Mouse (Mus musculus) stomach, embryonic 16.5 days (tissue): ENCODE results near the gene Morc1. TPM values are rescaled to one million over a fixed set of nuclear protein-coding genes. Genes with fewer than 3 reads are reported as not detected.

Experiments used
- ATAC-seq: fragments of 200-750 bp; cut with Nextera tagmentation; 2 replicates; pipeline ENCODE4 v1.8.0; 2017; ENCODE audit warnings: moderate number of reproducible peaks, moderate TSS enrichment; ENCODE audit not compliant: insufficient read depth, low FRiP score
- H3K27ac ChIP-seq: fragments of 300-500 bp; sonication (generic); 2 replicates; pipeline ENCODE4 v1.5.1; 2014; ENCODE audit warnings: low read length
- H3K27me3 ChIP-seq: fragments of 300-500 bp; sonication (generic); 2 replicates; pipeline ENCODE4 v1.6.1; 2014; ENCODE audit warnings: low read length, control low read depth, mixed read lengths; ENCODE audit not compliant: control insufficient read depth, insufficient read depth
- H3K36me3 ChIP-seq: fragments of 300-500 bp; sonication (generic); 2 replicates; pipeline ENCODE4 v1.6.1; 2014; ENCODE audit warnings: low read length; ENCODE audit not compliant: control insufficient read depth, insufficient read depth
- H3K4me1 ChIP-seq: fragments of 300-500 bp; sonication (generic); 2 replicates; pipeline ENCODE4 v1.6.1; 2014; ENCODE audit warnings: low read length, control low read depth, mixed read lengths; ENCODE audit not compliant: control insufficient read depth, insufficient read depth
- H3K4me2 ChIP-seq: fragments of 300-500 bp; sonication (generic); 2 replicates; pipeline ENCODE4 v1.6.1; 2014; ENCODE audit warnings: low read depth, low read length, mixed read lengths
- H3K4me3 ChIP-seq: fragments of 300-500 bp; sonication (generic); replicated peaks from 2 replicates; pipeline ENCODE4 v1.5.1; 2014; ENCODE audit warnings: mild to moderate bottlenecking, low read length
- H3K9ac ChIP-seq: fragments of 300-500 bp; sonication (generic); 2 replicates; pipeline ENCODE4 v1.6.1; 2014; ENCODE audit warnings: low read length
- H3K9me3 ChIP-seq: fragments of 300-500 bp; sonication (generic); replicated peaks from 2 replicates; pipeline ENCODE4 v1.6.1; 2016; ENCODE audit warnings: low read length, control low read depth; ENCODE audit not compliant: control insufficient read depth
- WGBS: fragments of 180-500 bp; shearing (Covaris S2); extraction: QIAGEN DNeasy Blood & Tissue Kit; methylation state at CpG from one replicate; pipeline ENCODE4 v1.1.7; 2014; 5-methylcytosine and 5-hydroxymethylcytosine counted together
- polyA plus RNA-seq: library from polyadenylated mRNA; unstranded; fragments of >200 nt; fragmentation: Nextera tagmentation; extraction: Ambion mirVana; gene quantifications from 2 replicates; pipeline ENCODE4 v1.2.1, GENCODE M21; 2015

The Morc1 gene
- polyA plus RNA-seq, 1 experiment from 2014 or later: 0.04 TPM

GRCm38 (mm10) chr16:48446161-48446925 lies 15.3 kb downstream of the Morc1 start:
- no peak overlapping the region for H3K4me2 ChIP-seq
- H3K27me3 ChIP-seq: no peaks in the 10 kb centered on the region
- H3K9ac ChIP-seq: no peak overlapping the region
- no peak overlapping the region for H3K4me3 ChIP-seq
- WGBS: 66% methylated on average over 8 of the region's 8 CpGs
- H3K36me3 ChIP-seq: no peaks in the 10 kb centered on the region
- H3K27ac ChIP-seq: no peak overlapping the region
- H3K9me3 ChIP-seq: no peaks in the 10 kb centered on the region
- ATAC-seq: no peak
- no peaks in the 10 kb centered on the region for H3K4me1 ChIP-seq

- Histone ChIP-seq H3K9me3 (no peaks in the 10 kb centered on the region), H3K27ac (no peak overlapping the region), H3K9ac (no peak overlapping the region), H3K4me3 (no peak overlapping the region), H3K27me3 (no peaks in the 10 kb centered on the region), H3K36me3 (no peaks in the 10 kb centered on the region), H3K4me2 (no peak overlapping the region), H3K4me1 (no peaks in the 10 kb centered on the region)
- no peak for ATAC-seq
- WGBS: 43% methylated on average over 3 of the region's 3 CpGs
Measured at GRCm38 (mm10) chr16:48453264-48453663, 22.2 kb downstream of the Morc1 start.

- ATAC-seq: no peak
- no peak overlapping the region for H3K27ac ChIP-seq
- no peaks in the 10 kb centered on the region for H3K27me3 ChIP-seq
- 84% methylated on average over 10 of the region's 10 CpGs for WGBS
- no peak overlapping the region for H3K9ac ChIP-seq
- H3K36me3 ChIP-seq: no peaks in the 10 kb centered on the region
- H3K4me2 ChIP-seq: no peak overlapping the region
- H3K4me3 ChIP-seq: no peak overlapping the region
- H3K9me3 ChIP-seq: no peaks in the 10 kb centered on the region
- H3K4me1 ChIP-seq: no peaks in the 10 kb centered on the region
Measured at GRCm38 (mm10) chr16:48473396-48473795, 42.4 kb downstream of the Morc1 start.

GRCm38 (mm10) chr16:48474896-48475802 lies 44.1 kb downstream of the Morc1 start:
- Histone ChIP-seq H3K9me3 (no peaks in the 10 kb centered on the region), H3K36me3 (no peaks in the 10 kb centered on the region), H3K4me1 (0 out of 2 replicates have a peak, but pooled peaks cover 3% of the 10 kb centered on the region), H3K4me2 (no peak overlapping the region), H3K27ac (no peak overlapping the region), H3K9ac (no peak overlapping the region), H3K27me3 (no peaks in the 10 kb centered on the region), H3K4me3 (no peak overlapping the region)
- ATAC-seq: no peak
- WGBS: 34% methylated on average over 4 of the region's 4 CpGs

GRCm38 (mm10) chr16:48479266-48479848 lies 48.3 kb downstream of the Morc1 start:
- H3K4me2 ChIP-seq: peak overlapping the region; percentile 33

GRCm38 (mm10) chr16:48516776-48517499 lies 85.9 kb downstream of the Morc1 start:
- Histone ChIP-seq H3K4me1 (no peaks in the 10 kb centered on the region), H3K4me2 (no peak overlapping the region), H3K4me3 (no peak overlapping the region), H3K9me3 (no peaks in the 10 kb centered on the region), H3K27ac (no peak overlapping the region), H3K36me3 (no peaks in the 10 kb centered on the region), H3K27me3 (no peaks in the 10 kb centered on the region), H3K9ac (no peak overlapping the region)
- 77% methylated on average over 5 of the region's 5 CpGs for WGBS
- ATAC-seq: no peak

More at GRCm38 (mm10) chr16:48479266-48479848, 48.3 kb downstream of the Morc1 start:
- H3K27ac ChIP-seq: no peak overlapping the region; the same call in 1 of the 2 replicates
- 0 out of 2 replicates have a peak, but pooled peaks cover 3% of the 10 kb centered on the region for H3K4me1 ChIP-seq
- no peak overlapping the region for H3K9ac ChIP-seq
- H3K27me3 ChIP-seq: no peaks in the 10 kb centered on the region
- WGBS: 52% methylated on average over 8 of the region's 8 CpGs
- ATAC-seq: peak; percentile 85
- H3K9me3 ChIP-seq: no peaks in the 10 kb centered on the region; the same call in 1 of the 2 replicates
- H3K4me3 ChIP-seq: no peak overlapping the region
- no peaks in the 10 kb centered on the region for H3K36me3 ChIP-seq

GRCm38 (mm10) chr16:48519569-48519968 lies 88.5 kb downstream of the Morc1 start:
- H3K27ac ChIP-seq: no peak overlapping the region
- no peak for ATAC-seq
- no peak overlapping the region for H3K4me3 ChIP-seq
- no peaks in the 10 kb centered on the region for H3K4me1 ChIP-seq
- H3K36me3 ChIP-seq: no peaks in the 10 kb centered on the region
- H3K27me3 ChIP-seq: no peaks in the 10 kb centered on the region
- H3K4me2 ChIP-seq: no peak overlapping the region
- no peak overlapping the region for H3K9ac ChIP-seq
- H3K9me3 ChIP-seq: no peaks in the 10 kb centered on the region

- Histone ChIP-seq H3K4me2 (no peak overlapping the region), H3K27me3 (no peaks in the 10 kb centered on the region), H3K4me3 (no peak overlapping the region), H3K36me3 (no peaks in the 10 kb centered on the region), H3K27ac (no peak overlapping the region), H3K9ac (no peak overlapping the region), H3K4me1 (no peaks in the 10 kb centered on the region), H3K9me3 (no peaks in the 10 kb centered on the region)
- 87% methylated on average over 5 of the region's 5 CpGs for WGBS
- no peak for ATAC-seq
Measured at GRCm38 (mm10) chr16:48537108-48537507, 106.1 kb downstream of the Morc1 start.
